Mouse (Mus musculus) embryonic facial prominence, embryonic 11.5 days (tissue): ENCODE data around the gene Rpa1. TPM values are rescaled to one million over a fixed set of nuclear protein-coding genes. Genes with fewer than 3 reads are reported as not detected.

Source experiments
- ATAC-seq: fragments of 200-750 bp; cut with Nextera tagmentation; replicated peaks from 2 replicates; pipeline ENCODE4 v1.8.0; 2017; ENCODE audit warnings: low read depth; ENCODE audit not compliant: insufficient number of reproducible peaks, low FRiP score, low TSS enrichment
- DNase-seq: peaks from one replicate; pipeline ENCODE4 v3.0.0-alpha.2; 2015; ENCODE audit warnings: low spot score
- H3K27ac ChIP-seq: fragments of 300-500 bp; sonication (generic); replicated peaks from 2 replicates; pipeline ENCODE4 v1.5.1; 2014; ENCODE audit warnings: mild to moderate bottlenecking, low read depth, low read length, control low read depth
- H3K27me3 ChIP-seq: fragments of 300-500 bp; sonication (generic); 2 replicates; pipeline ENCODE4 v1.6.1; 2014; ENCODE audit warnings: mild to moderate bottlenecking, low read length, moderate library complexity, mixed read lengths; ENCODE audit not compliant: control insufficient read depth, insufficient read depth
- H3K36me3 ChIP-seq: fragments of 300-500 bp; sonication (generic); replicated peaks from 2 replicates; pipeline ENCODE4 v1.6.1; 2014; ENCODE audit warnings: low read depth, mild to moderate bottlenecking, low read length, moderate library complexity, mixed read lengths; ENCODE audit not compliant: control insufficient read depth, insufficient read depth
- H3K4me1 ChIP-seq: fragments of 300-500 bp; sonication (generic); 2 replicates; pipeline ENCODE4 v1.6.1; 2014; ENCODE audit warnings: low read length, mixed read lengths; ENCODE audit not compliant: control insufficient read depth, insufficient read depth
- H3K4me2 ChIP-seq: fragments of 300-500 bp; sonication (generic); 2 replicates; pipeline ENCODE4 v1.6.1; 2014; ENCODE audit warnings: low read depth, mild to moderate bottlenecking, control low read depth, low read length, moderate library complexity
- H3K4me3 ChIP-seq: fragments of 300-500 bp; sonication (generic); 2 replicates; pipeline ENCODE4 v1.5.1; 2014; ENCODE audit warnings: low read depth, low read length, control low read depth
- H3K9ac ChIP-seq: fragments of 300-500 bp; sonication (generic); replicated peaks from 2 replicates; pipeline ENCODE4 v1.6.1; 2014; ENCODE audit warnings: mild to moderate bottlenecking, control low read depth, low read length
- H3K9me3 ChIP-seq: fragments of 300-500 bp; sonication (generic); replicated peaks from 2 replicates; pipeline ENCODE4 v1.6.1; 2016; ENCODE audit warnings: mild to moderate bottlenecking, low read length, inconsistent platforms, mixed read lengths; ENCODE audit not compliant: control insufficient read depth
- WGBS: fragments of 180-500 bp; shearing (Covaris S2); extraction: QIAGEN DNeasy Blood & Tissue Kit; methylation state at CpG from one replicate; pipeline ENCODE4 v1.1.7; 2014; 5-methylcytosine and 5-hydroxymethylcytosine counted together
- polyA plus RNA-seq: library from polyadenylated mRNA; unstranded; fragments of >200 nt; fragmentation: Nextera tagmentation; extraction: Ambion mirVana; gene quantifications from 2 replicates; pipeline ENCODE4 v1.2.1, GENCODE M21; 2014

Gene Rpa1
- polyA plus RNA-seq, 1 experiment from 2014 or later: 150 TPM

DNA sequence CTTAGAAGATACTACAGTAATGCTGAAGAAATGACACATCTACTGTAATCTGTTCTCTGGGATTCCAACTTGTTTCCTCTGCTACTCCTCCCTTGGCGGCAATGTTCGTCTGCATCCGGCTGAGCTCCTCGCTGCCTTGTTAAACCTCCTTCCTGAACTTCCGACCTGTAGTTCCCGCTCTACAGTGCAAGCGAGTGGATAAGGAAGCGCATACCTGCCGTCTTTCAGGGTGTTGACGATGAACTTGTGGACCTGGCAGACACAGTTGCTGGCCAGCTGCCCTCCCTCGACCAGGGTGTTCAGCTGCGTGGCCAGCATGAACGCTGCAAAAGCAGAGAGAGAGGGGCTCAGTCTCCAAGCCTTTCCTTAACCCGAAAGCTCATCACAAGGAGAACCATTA lies 8.0 kb downstream of the Rpa1 start:
- no peak for ATAC-seq
- H3K27ac ChIP-seq: no peak overlapping the region
- no peak overlapping the region for H3K9ac ChIP-seq
- H3K4me3 ChIP-seq: no peak overlapping the region
- 94% methylated on average over 14 of the region's 14 CpGs for WGBS
- no peaks in the 10 kb centered on the region; the same call in 1 of the 2 replicates for H3K36me3 ChIP-seq
- no peaks in the 10 kb centered on the region for H3K27me3 ChIP-seq
- no peak overlapping the region for H3K4me2 ChIP-seq
- no peaks in the 10 kb centered on the region for H3K9me3 ChIP-seq
- no peak for DNase-seq
- H3K4me1 ChIP-seq: no peaks in the 10 kb centered on the region

DNA sequence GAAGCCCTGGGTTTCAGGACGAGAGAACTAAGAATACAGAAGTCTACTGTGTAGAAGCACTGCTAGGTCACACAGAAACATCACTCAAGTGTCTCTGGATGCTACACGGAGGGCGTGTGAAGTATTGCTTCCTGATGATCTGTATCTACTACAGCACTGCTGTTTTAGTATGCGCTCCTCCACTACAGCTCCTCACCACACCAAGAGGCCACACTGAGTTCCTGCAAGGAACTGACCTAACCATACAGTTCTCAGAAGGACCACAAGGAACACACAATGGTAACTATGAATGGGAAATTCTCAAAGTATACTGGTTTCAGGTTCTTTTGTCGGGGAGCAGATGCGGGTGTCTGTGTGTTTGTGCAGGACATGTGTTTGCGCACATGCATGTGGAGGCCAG lies 10.9 kb downstream of the Rpa1 start:
- WGBS: 86% methylated on average over 7 of the region's 7 CpGs
- no peak overlapping the region for H3K4me3 ChIP-seq
- no peaks in the 10 kb centered on the region for H3K9me3 ChIP-seq
- H3K9ac ChIP-seq: no peak overlapping the region
- ATAC-seq (no peak), DNase-seq (no peak)
- H3K27ac ChIP-seq: no peak overlapping the region
- no peak overlapping the region for H3K4me2 ChIP-seq
- H3K4me1 ChIP-seq: no peaks in the 10 kb centered on the region
- H3K36me3 ChIP-seq: no peaks in the 10 kb centered on the region; the same call in 1 of the 2 replicates
- H3K27me3 ChIP-seq: no peaks in the 10 kb centered on the region

- no peak overlapping the region for H3K4me3 ChIP-seq
- no peaks in the 10 kb centered on the region for H3K27me3 ChIP-seq
- no peaks in the 10 kb centered on the region for H3K4me1 ChIP-seq
- H3K36me3 ChIP-seq: no peaks in the 10 kb centered on the region; the same call in none of the 2 replicates
- ATAC-seq: no peak
- H3K27ac ChIP-seq: no peak overlapping the region
- 88% methylated on average over 8 of the region's 8 CpGs for WGBS
- no peak overlapping the region for H3K9ac ChIP-seq
- H3K9me3 ChIP-seq: no peaks in the 10 kb centered on the region
- no peak overlapping the region for H3K4me2 ChIP-seq
- no peak for DNase-seq
These were observed 11.4 kb downstream of the Rpa1 start for GRCm38 (mm10) chr11:75336676-75337075.

GRCm38 (mm10) chr11:75325969-75326311 lies 22.2 kb downstream of the Rpa1 start:
- Histone ChIP-seq H3K9ac (no peak overlapping the region), H3K4me1 (no peaks in the 10 kb centered on the region), H3K4me2 (no peak overlapping the region), H3K27me3 (no peaks in the 10 kb centered on the region), H3K27ac (no peak overlapping the region), H3K9me3 (no peaks in the 10 kb centered on the region), H3K36me3 (no peaks in the 10 kb centered on the region; the same call in 1 of the 2 replicates), H3K4me3 (no peak overlapping the region)
- WGBS: 92% methylated on average over 7 of the region's 7 CpGs
- DNase-seq: no peak
- ATAC-seq: no peak

GRCm38 (mm10) chr11:75325116-75325968 lies 22.8 kb downstream of the Rpa1 start:
- no peak for ATAC-seq

GRCm38 (mm10) chr11:75324433-75324832 lies 23.7 kb downstream of the Rpa1 start:
- DNase-seq (no peak), ATAC-seq (no peak)
- Histone ChIP-seq H3K9ac (no peak overlapping the region), H3K4me1 (no peaks in the 10 kb centered on the region), H3K27ac (no peak overlapping the region), H3K27me3 (no peaks in the 10 kb centered on the region), H3K36me3 (no peaks in the 10 kb centered on the region; the same call in 1 of the 2 replicates), H3K4me3 (no peak overlapping the region), H3K9me3 (no peaks in the 10 kb centered on the region), H3K4me2 (no peak overlapping the region)
- WGBS: 91% methylated on average over 2 of the region's 2 CpGs

More at GRCm38 (mm10) chr11:75325116-75325968, 22.8 kb downstream of the Rpa1 start:
- H3K4me2 ChIP-seq: no peak overlapping the region
- no peaks in the 10 kb centered on the region for H3K27me3 ChIP-seq
- no peak overlapping the region for H3K4me3 ChIP-seq
- 84% methylated on average over 16 of the region's 16 CpGs for WGBS
- H3K36me3 ChIP-seq: no peaks in the 10 kb centered on the region; the same call in 1 of the 2 replicates
- no peak overlapping the region for H3K9ac ChIP-seq
- no peak for DNase-seq
- no peaks in the 10 kb centered on the region for H3K4me1 ChIP-seq
- H3K9me3 ChIP-seq: no peaks in the 10 kb centered on the region
- H3K27ac ChIP-seq: no peak overlapping the region

DNA sequence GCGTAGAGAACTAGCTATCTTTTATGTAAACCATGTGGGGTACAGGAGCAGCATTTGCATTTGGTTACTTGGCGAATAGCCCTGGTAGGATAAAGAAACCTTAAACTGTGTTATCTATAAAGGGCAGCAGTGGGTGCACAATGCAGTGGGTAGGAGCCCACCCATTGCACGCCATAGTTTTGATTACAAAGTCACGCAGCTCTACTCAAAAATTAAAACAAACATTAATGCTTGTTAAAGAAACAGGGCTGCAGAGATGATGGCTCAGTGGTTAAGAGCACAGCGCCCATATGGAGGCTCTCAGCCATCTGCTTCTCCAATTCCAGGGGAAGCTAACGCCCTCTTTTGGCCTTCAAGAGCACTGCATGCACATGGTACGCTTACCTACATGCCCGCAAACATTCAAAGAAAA lies 24.8 kb downstream of the Rpa1 start:
- no peaks in the 10 kb centered on the region for H3K4me1 ChIP-seq
- no peak overlapping the region for H3K9ac ChIP-seq
- 78% methylated on average over 8 of the region's 8 CpGs for WGBS
- H3K4me3 ChIP-seq: no peak overlapping the region
- no peaks in the 10 kb centered on the region for H3K27me3 ChIP-seq
- no peak overlapping the region for H3K27ac ChIP-seq
- H3K9me3 ChIP-seq: no peaks in the 10 kb centered on the region
- no peak for ATAC-seq
- DNase-seq: no peak
- H3K36me3 ChIP-seq: no peaks in the 10 kb centered on the region; the same call in 1 of the 2 replicates
- H3K4me2 ChIP-seq: no peak overlapping the region

GRCm38 (mm10) chr11:75319246-75319645 lies 28.9 kb downstream of the Rpa1 start:
- 75% methylated on average over 5 of the region's 5 CpGs for WGBS
- no peak overlapping the region for H3K4me3 ChIP-seq

More at GRCm38 (mm10) chr11:75319246-75319645, 28.9 kb downstream of the Rpa1 start:
- Histone ChIP-seq H3K9me3 (no peaks in the 10 kb centered on the region), H3K9ac (no peak overlapping the region), H3K27me3 (no peaks in the 10 kb centered on the region), H3K4me1 (no peaks in the 10 kb centered on the region), H3K36me3 (no peaks in the 10 kb centered on the region; the same call in 1 of the 2 replicates), H3K4me2 (no peak overlapping the region), H3K27ac (no peak overlapping the region)
- no peak for ATAC-seq
- DNase-seq: no peak
